Mouse (Mus musculus) kidney, embryonic 14.5 days (tissue): ENCODE results near the gene Olfr523. TPM values are rescaled to one million over a fixed set of nuclear protein-coding genes. Genes with fewer than 3 reads are reported as not detected.

Experiments used
- ATAC-seq: fragments of 200-750 bp; cut with Nextera tagmentation; 2 replicates; pipeline ENCODE4 v1.8.0; 2017; ENCODE audit warnings: moderate number of reproducible peaks, mild to moderate bottlenecking, moderate TSS enrichment, moderate library complexity; ENCODE audit not compliant: low FRiP score, low TSS enrichment
- H3K27ac ChIP-seq: fragments of 300-500 bp; sonication (generic); 2 replicates; pipeline ENCODE4 v1.5.1; 2014; ENCODE audit warnings: low read depth, mild to moderate bottlenecking, low read length, moderate library complexity, mixed read lengths
- H3K27me3 ChIP-seq: fragments of 300-500 bp; sonication (generic); 2 replicates; pipeline ENCODE4 v1.6.1; 2014; ENCODE audit warnings: mild to moderate bottlenecking, low read length; ENCODE audit not compliant: control insufficient read depth, insufficient read depth
- H3K36me3 ChIP-seq: fragments of 300-500 bp; sonication (generic); 2 replicates; pipeline ENCODE4 v1.6.1; 2014; ENCODE audit warnings: low read length, mixed read lengths; ENCODE audit not compliant: control insufficient read depth, insufficient read depth
- H3K4me1 ChIP-seq: fragments of 300-500 bp; sonication (generic); 2 replicates; pipeline ENCODE4 v1.6.1; 2014; ENCODE audit warnings: low read length, mixed read lengths; ENCODE audit not compliant: control insufficient read depth, insufficient read depth
- H3K4me2 ChIP-seq: fragments of 300-500 bp; sonication (generic); replicated peaks from 2 replicates; pipeline ENCODE4 v1.6.1; 2014; ENCODE audit warnings: low read depth, mild to moderate bottlenecking, low read length
- H3K4me3 ChIP-seq: fragments of 300-500 bp; sonication (generic); 2 replicates; pipeline ENCODE4 v1.5.1; 2014; ENCODE audit warnings: mild to moderate bottlenecking, low read length
- H3K9ac ChIP-seq: fragments of 300-500 bp; sonication (generic); 2 replicates; pipeline ENCODE4 v1.6.1; 2014; ENCODE audit warnings: low read depth, mild to moderate bottlenecking, low read length, moderate library complexity
- H3K9me3 ChIP-seq: fragments of 300-500 bp; sonication (generic); 2 replicates; pipeline ENCODE4 v1.6.1; 2016; ENCODE audit warnings: low read length; ENCODE audit not compliant: control insufficient read depth
- WGBS: fragments of 180-500 bp; shearing (Covaris S2); extraction: QIAGEN DNeasy Blood & Tissue Kit; methylation state at CpG from one replicate; pipeline ENCODE4 v1.1.7; 2014; 5-methylcytosine and 5-hydroxymethylcytosine counted together
- polyA plus RNA-seq: library from polyadenylated mRNA; unstranded; fragments of >200 nt; fragmentation: Nextera tagmentation; extraction: Ambion mirVana; gene quantifications from 2 replicates; pipeline ENCODE4 v1.2.1, GENCODE M21; 2014

The Olfr523 gene
- polyA plus RNA-seq, 1 experiment from 2014 or later, result not detected

DNA sequence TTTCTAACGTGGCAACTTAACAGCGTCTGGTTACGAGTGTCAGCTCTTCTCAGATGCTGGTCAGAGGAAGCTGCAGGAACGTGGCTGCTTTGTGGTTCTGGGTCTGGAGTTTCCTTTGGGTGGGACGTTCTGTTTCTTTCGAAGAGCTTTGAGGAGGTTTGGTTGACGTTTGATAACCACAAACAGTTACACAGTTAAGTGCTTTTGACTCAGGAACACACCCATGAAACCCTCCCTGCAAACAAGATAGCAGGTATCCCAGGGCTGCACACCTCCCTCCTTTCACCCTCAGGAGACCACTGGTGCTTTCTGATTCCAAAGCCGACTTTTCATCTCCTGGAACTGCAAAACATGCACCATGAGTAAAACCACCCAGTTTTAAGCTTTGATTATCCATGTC, 35.1 kb downstream of the Olfr523 start:
- Histone ChIP-seq H3K9me3 (no peaks in the 10 kb centered on the region), H3K4me2 (no peak overlapping the region), H3K9ac (no peak overlapping the region), H3K36me3 (no peaks in the 10 kb centered on the region), H3K4me1 (no peaks in the 10 kb centered on the region), H3K27ac (no peak overlapping the region), H3K4me3 (no peak overlapping the region), H3K27me3 (no peaks in the 10 kb centered on the region)
- no peak for ATAC-seq
- WGBS, result 77% methylated on average over 8 of the region's 8 CpGs

- Histone ChIP-seq H3K27me3 (no peaks in the 10 kb centered on the region), H3K4me3 (no peak overlapping the region), H3K9ac (no peak overlapping the region), H3K9me3 (no peaks in the 10 kb centered on the region), H3K27ac (no peak overlapping the region), H3K36me3 (no peaks in the 10 kb centered on the region), H3K4me1 (no peaks in the 10 kb centered on the region), H3K4me2 (no peak overlapping the region)
- ATAC-seq, result no peak
- 85% methylated on average over 3 of the region's 3 CpGs for WGBS
Measured at GRCm38 (mm10) chr7:140208677-140209076, 35.7 kb downstream of the Olfr523 start.

DNA sequence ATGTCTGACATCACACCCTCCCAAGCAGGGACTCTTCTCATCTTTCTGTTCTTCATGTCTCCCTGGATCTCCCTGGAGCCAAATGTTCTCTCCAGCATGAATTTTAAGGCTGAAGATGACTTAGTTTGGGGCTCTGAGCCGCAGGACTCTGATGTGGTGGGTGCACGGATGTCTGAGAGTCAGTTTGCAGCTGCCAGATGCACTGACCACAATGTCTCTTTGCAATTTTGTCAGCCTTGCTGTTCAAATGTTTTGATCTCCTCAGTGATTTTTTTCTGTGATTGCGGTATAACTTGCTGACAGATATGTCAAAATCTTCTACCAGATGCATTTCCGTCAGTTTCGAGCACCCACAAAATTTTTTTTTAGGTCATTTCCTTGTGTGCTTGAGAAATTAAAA, 40.8 kb downstream of the Olfr523 start:
- Histone ChIP-seq H3K4me3 (no peak overlapping the region), H3K4me2 (no peak overlapping the region), H3K27me3 (no peaks in the 10 kb centered on the region), H3K36me3 (no peaks in the 10 kb centered on the region), H3K27ac (no peak overlapping the region), H3K4me1 (no peaks in the 10 kb centered on the region), H3K9ac (no peak overlapping the region), H3K9me3 (no peaks in the 10 kb centered on the region)
- 84% methylated on average over 5 of the region's 5 CpGs for WGBS
- no peak for ATAC-seq

DNA sequence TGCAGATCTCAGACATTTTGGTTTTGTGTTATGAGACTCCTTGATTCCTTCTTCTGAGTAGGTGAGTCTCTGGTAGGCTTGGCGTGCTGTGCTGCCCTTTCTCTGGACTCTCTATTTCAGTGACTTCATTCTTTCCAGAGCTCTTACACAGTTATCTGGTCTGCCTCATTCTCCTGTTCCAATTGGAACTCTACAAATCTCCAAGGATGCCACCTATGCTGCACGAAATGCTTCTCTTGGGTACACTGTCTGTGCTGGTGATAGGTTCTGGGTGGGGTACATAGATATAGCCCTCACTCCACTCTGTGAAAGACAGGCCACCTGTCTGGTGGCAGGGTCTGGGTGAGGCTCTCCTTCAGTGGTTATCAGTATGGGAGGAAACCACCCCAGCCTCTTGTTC, 45.0 kb downstream of the Olfr523 start, which contains the start of gene Cd163l1:
Gene Cd163l1 (plus strand): TSS at position 301 of the 400 bp plus-strand sequence.
- no peak within 1 kb of the TSS for H3K4me3 ChIP-seq
- no peaks in the 10 kb centered on the region for H3K4me1 ChIP-seq
- H3K27ac ChIP-seq, result no peak within 1 kb of the TSS
- H3K27me3 ChIP-seq, result no peaks in the 10 kb centered on the region
- no peaks in the 10 kb centered on the region for H3K9me3 ChIP-seq
- H3K9ac ChIP-seq, result no peak within 1 kb of the TSS
- no peak within 1 kb of the TSS for H3K4me2 ChIP-seq
- ATAC-seq, result no peak
- no peaks in the 10 kb centered on the region for H3K36me3 ChIP-seq
- 86% methylated on average over 2 of the region's 2 CpGs for WGBS

GRCm38 (mm10) chr7:140219268-140219667, 46.3 kb downstream of the Olfr523 start:
- Histone ChIP-seq H3K4me3 (no peak overlapping the region), H3K9me3 (no peaks in the 10 kb centered on the region), H3K27ac (no peak overlapping the region), H3K9ac (no peak overlapping the region), H3K36me3 (no peaks in the 10 kb centered on the region), H3K4me2 (no peak overlapping the region), H3K27me3 (no peaks in the 10 kb centered on the region), H3K4me1 (no peaks in the 10 kb centered on the region)
- 10% methylated on average over 1 of the region's 1 CpGs for WGBS
- ATAC-seq, result no peak

GRCm38 (mm10) chr7:140220375-140220774, 47.4 kb downstream of the Olfr523 start:
- Histone ChIP-seq H3K36me3 (no peaks in the 10 kb centered on the region), H3K9ac (no peak overlapping the region), H3K4me2 (no peak overlapping the region), H3K4me1 (no peaks in the 10 kb centered on the region), H3K27ac (no peak overlapping the region), H3K9me3 (no peaks in the 10 kb centered on the region), H3K27me3 (no peaks in the 10 kb centered on the region), H3K4me3 (no peak overlapping the region)
- WGBS, result 76% methylated on average over 4 of the region's 4 CpGs
- ATAC-seq, result no peak

DNA sequence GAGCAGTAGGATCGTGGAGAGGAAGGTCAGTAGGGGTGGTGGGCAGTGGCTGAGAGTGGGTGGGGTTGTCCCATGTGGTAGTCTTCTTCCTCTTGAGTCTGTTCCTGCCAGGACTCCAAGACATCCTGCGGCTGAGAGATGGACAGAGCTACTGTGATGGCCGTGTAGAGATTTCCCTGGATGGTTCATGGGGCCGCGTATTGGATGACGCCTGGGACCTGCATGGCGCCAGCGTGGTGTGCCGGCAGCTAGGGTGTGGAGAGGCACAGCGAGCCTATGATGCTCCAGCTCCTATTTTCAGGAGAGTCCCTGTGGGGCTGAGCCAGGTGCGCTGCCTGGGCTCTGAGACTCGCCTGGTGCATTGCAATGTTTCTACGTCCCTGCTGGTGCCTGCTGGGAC, 51.2 kb downstream of the Olfr523 start:
- 87% methylated on average over 13 of the region's 13 CpGs for WGBS

More for the DNA sequence above, 51.2 kb downstream of the Olfr523 start:
- no peaks in the 10 kb centered on the region for H3K4me1 ChIP-seq
- no peak overlapping the region for H3K9ac ChIP-seq
- no peak for ATAC-seq
- no peaks in the 10 kb centered on the region for H3K36me3 ChIP-seq
- no peak overlapping the region for H3K27ac ChIP-seq
- H3K4me3 ChIP-seq, result no peak overlapping the region
- no peaks in the 10 kb centered on the region for H3K9me3 ChIP-seq
- H3K4me2 ChIP-seq, result no peak overlapping the region
- H3K27me3 ChIP-seq, result no peaks in the 10 kb centered on the region

Other genes starting within 250 kb of the Olfr523 start
- gene Utf1, start 229.4 kb upstream of the Olfr523 start, polyA plus RNA-seq, result 0.23 TPM in 1 of 2 replicates, not detected in the other
- 0.34 and 0.55 TPM in 2 replicates for gene 6430531B16Rik, start 194.5 kb upstream of the Olfr523 start, polyA plus RNA-seq
- 0.85 and 1.6 TPM in 2 replicates for gene Adam8, start 180.7 kb upstream of the Olfr523 start, polyA plus RNA-seq
- gene Zfp511, start 136.8 kb upstream of the Olfr523 start, polyA plus RNA-seq, result 46.2 and 47.5 TPM in 2 replicates
- gene Tubgcp2, start 136.5 kb upstream of the Olfr523 start, polyA plus RNA-seq, result 40.6 and 62.9 TPM in 2 replicates
- not detected in 2 replicates for gene Msx3, start 124.1 kb upstream of the Olfr523 start, polyA plus RNA-seq
- gene Caly, start 90.7 kb upstream of the Olfr523 start, polyA plus RNA-seq, result 0.91 TPM in 2 replicates
- 0.38 TPM in 1 of 2 replicates, not detected in the other for gene Prap1, start 79.8 kb upstream of the Olfr523 start, polyA plus RNA-seq
- 32.4 and 36.2 TPM in 2 replicates for gene Fuom, start 70.8 kb upstream of the Olfr523 start, polyA plus RNA-seq
- gene Paox, start 57.4 kb upstream of the Olfr523 start, polyA plus RNA-seq, result 20.7 and 24.8 TPM in 2 replicates
- 186 and 199 TPM in 2 replicates for gene Echs1, start 56.7 kb upstream of the Olfr523 start, polyA plus RNA-seq
- gene Mtg1, start 35.7 kb upstream of the Olfr523 start, polyA plus RNA-seq, result 25.9 and 30.8 TPM in 2 replicates
- gene Sprn, start 18.3 kb upstream of the Olfr523 start, polyA plus RNA-seq, result 0.13 and 0.14 TPM in 2 replicates
- not detected in 2 replicates for gene Olfr522, start 8.5 kb upstream of the Olfr523 start, polyA plus RNA-seq
- not detected in 2 replicates for gene Olfr524, start 32.7 kb downstream of the Olfr523 start, polyA plus RNA-seq
- gene Cd163l1, start 45.0 kb downstream of the Olfr523 start, polyA plus RNA-seq, result not detected in 2 replicates
- not detected in 2 replicates for gene 5830411N06Rik, start 74.1 kb downstream of the Olfr523 start, polyA plus RNA-seq
- gene Olfr525, start 147.6 kb downstream of the Olfr523 start, polyA plus RNA-seq, result not detected in 2 replicates
- not detected in 2 replicates for gene Olfr527, start 160.8 kb downstream of the Olfr523 start, polyA plus RNA-seq
- gene Olfr60, start 188.5 kb downstream of the Olfr523 start, polyA plus RNA-seq, result not detected in 2 replicates
- not detected in 2 replicates for gene Olfr530, start 203.1 kb downstream of the Olfr523 start, polyA plus RNA-seq
- gene Olfr531, start 229.7 kb downstream of the Olfr523 start, polyA plus RNA-seq, result not detected in 2 replicates
- gene Olfr532, start 248.4 kb downstream of the Olfr523 start, polyA plus RNA-seq, result not detected in 2 replicates